Mouse (Mus musculus) midbrain, embryonic 13.5 days (tissue): ENCODE measurements at regions not wholly inside any gene's neighbourhood (a gene's known extent, or its start where the extent isn't known, plus 50 kb on each side); places are given as distances from the start of the nearest gene placed in this dataset.

Experiments
- ATAC-seq: fragments of 200-750 bp; cut with Nextera tagmentation; 2 replicates; pipeline ENCODE4 v1.8.0; 2017; ENCODE audit warnings: mild to moderate bottlenecking, moderate TSS enrichment, moderate library complexity
- H3K27ac ChIP-seq: fragments of 300-500 bp; sonication (generic); 2 replicates; pipeline ENCODE4 v1.5.1; 2015; ENCODE audit warnings: inconsistent platforms, mild to moderate bottlenecking, moderate library complexity
- H3K27me3 ChIP-seq: fragments of 300-500 bp; sonication (generic); 2 replicates; pipeline ENCODE4 v1.6.1; 2015; ENCODE audit warnings: mild to moderate bottlenecking, inconsistent platforms
- H3K36me3 ChIP-seq: fragments of 300-500 bp; sonication (generic); 2 replicates; pipeline ENCODE4 v1.6.1; 2015; ENCODE audit warnings: mild to moderate bottlenecking, inconsistent platforms
- H3K4me1 ChIP-seq: fragments of 300-500 bp; sonication (generic); replicated peaks from 2 replicates; pipeline ENCODE4 v1.6.1; 2015; ENCODE audit warnings: inconsistent platforms
- H3K4me2 ChIP-seq: fragments of 300-500 bp; sonication (generic); replicated peaks from 2 replicates; pipeline ENCODE4 v1.6.1; 2015; ENCODE audit warnings: moderate library complexity, mild to moderate bottlenecking, inconsistent platforms
- H3K4me3 ChIP-seq: fragments of 300-500 bp; sonication (generic); replicated peaks from 2 replicates; pipeline ENCODE4 v1.5.1; 2015; ENCODE audit warnings: mild to moderate bottlenecking, inconsistent platforms
- H3K9ac ChIP-seq: fragments of 300-500 bp; sonication (generic); replicated peaks from 2 replicates; pipeline ENCODE4 v1.6.1; 2015; ENCODE audit warnings: mild to moderate bottlenecking, inconsistent platforms
- H3K9me3 ChIP-seq: fragments of 300-500 bp; sonication (generic); 2 replicates; pipeline ENCODE4 v1.6.1; 2016; ENCODE audit warnings: mild to moderate bottlenecking, inconsistent platforms
- WGBS: fragments of 180-500 bp; shearing (Covaris S2); methylation state at CpG from one replicate; pipeline ENCODE4 v1.1.7; 2015; 5-methylcytosine and 5-hydroxymethylcytosine counted together

- no peaks in the 10 kb centered on the region for H3K4me1 ChIP-seq
- no peak overlapping the region for H3K27ac ChIP-seq
- no peak overlapping the region for H3K9ac ChIP-seq
- no peak for ATAC-seq
- no peaks in the 10 kb centered on the region for H3K36me3 ChIP-seq
- no peak overlapping the region for H3K4me2 ChIP-seq
- WGBS: 93% methylated on average over 20 of the region's 20 CpGs
- H3K4me3 ChIP-seq: no peak overlapping the region
- no peaks in the 10 kb centered on the region for H3K9me3 ChIP-seq
- no peaks in the 10 kb centered on the region for H3K27me3 ChIP-seq
Observed at GRCm38 (mm10) chr1:71837039-71837648, 184.1 kb upstream of the Fn1 start.

- Histone ChIP-seq H3K4me2 (no peak overlapping the region), H3K9me3 (no peaks in the 10 kb centered on the region), H3K27me3 (no peaks in the 10 kb centered on the region), H3K4me1 (no peaks in the 10 kb centered on the region), H3K36me3 (no peaks in the 10 kb centered on the region), H3K9ac (no peak overlapping the region), H3K4me3 (no peak overlapping the region), H3K27ac (no peak overlapping the region)
- no peak for ATAC-seq
- 84% methylated on average over 6 of the region's 6 CpGs for WGBS
Observed at GRCm38 (mm10) chr1:71830379-71830778, 177.4 kb upstream of the Fn1 start.

GRCm38 (mm10) chr1:71824410-71824809, 171.4 kb upstream of the Fn1 start:
- no peak overlapping the region for H3K4me2 ChIP-seq
- ATAC-seq: no peak
- no peaks in the 10 kb centered on the region for H3K4me1 ChIP-seq
- H3K27me3 ChIP-seq: no peaks in the 10 kb centered on the region
- H3K9me3 ChIP-seq: no peaks in the 10 kb centered on the region
- no peak overlapping the region for H3K9ac ChIP-seq
- 93% methylated on average over 5 of the region's 5 CpGs for WGBS
- H3K36me3 ChIP-seq: no peaks in the 10 kb centered on the region
- no peak overlapping the region for H3K27ac ChIP-seq
- no peak overlapping the region for H3K4me3 ChIP-seq

- Histone ChIP-seq H3K27me3 (no peaks in the 10 kb centered on the region), H3K27ac (no peak overlapping the region), H3K36me3 (no peaks in the 10 kb centered on the region), H3K4me1 (no peaks in the 10 kb centered on the region), H3K9ac (no peak overlapping the region), H3K9me3 (no peaks in the 10 kb centered on the region), H3K4me3 (no peak overlapping the region), H3K4me2 (no peak overlapping the region)
- WGBS: 75% methylated on average over 3 of the region's 3 CpGs
- no peak for ATAC-seq
Observed at GRCm38 (mm10) chr1:71822123-71822522, 169.1 kb upstream of the Fn1 start.

- H3K27me3 ChIP-seq: no peaks in the 10 kb centered on the region
- H3K4me3 ChIP-seq: no peak overlapping the region
- no peaks in the 10 kb centered on the region for H3K9me3 ChIP-seq
- H3K9ac ChIP-seq: no peak overlapping the region
- no peak overlapping the region for H3K4me2 ChIP-seq
- no peaks in the 10 kb centered on the region for H3K4me1 ChIP-seq
- WGBS: 74% methylated on average over 7 of the region's 7 CpGs
- ATAC-seq: no peak
- no peaks in the 10 kb centered on the region for H3K36me3 ChIP-seq
- no peak overlapping the region for H3K27ac ChIP-seq
Observed at GRCm38 (mm10) chr1:71821099-71821498, 168.1 kb upstream of the Fn1 start.

- Histone ChIP-seq H3K4me2 (no peak overlapping the region), H3K9me3 (no peaks in the 10 kb centered on the region), H3K4me3 (no peak overlapping the region), H3K27ac (no peak overlapping the region), H3K27me3 (no peaks in the 10 kb centered on the region), H3K9ac (no peak overlapping the region), H3K36me3 (no peaks in the 10 kb centered on the region), H3K4me1 (no peaks in the 10 kb centered on the region)
- no peak for ATAC-seq
- 84% methylated on average over 9 of the region's 9 CpGs for WGBS
Observed at GRCm38 (mm10) chr1:71816306-71816705, 163.3 kb upstream of the Fn1 start.

GRCm38 (mm10) chr1:71814141-71814540, 161.1 kb upstream of the Fn1 start:
- no peaks in the 10 kb centered on the region for H3K27me3 ChIP-seq
- no peak overlapping the region for H3K27ac ChIP-seq
- no peak overlapping the region for H3K4me2 ChIP-seq
- H3K4me3 ChIP-seq: no peak overlapping the region
- no peaks in the 10 kb centered on the region for H3K9me3 ChIP-seq
- no peaks in the 10 kb centered on the region for H3K36me3 ChIP-seq
- WGBS: 80% methylated on average over 4 of the region's 4 CpGs
- no peak overlapping the region for H3K9ac ChIP-seq
- H3K4me1 ChIP-seq: no peaks in the 10 kb centered on the region
- no peak for ATAC-seq

GRCm38 (mm10) chr1:71812171-71812695, 159.2 kb upstream of the Fn1 start:
- Histone ChIP-seq H3K4me1 (no peaks in the 10 kb centered on the region), H3K9ac (no peak overlapping the region), H3K4me3 (no peak overlapping the region), H3K36me3 (no peaks in the 10 kb centered on the region), H3K27me3 (no peaks in the 10 kb centered on the region), H3K9me3 (no peaks in the 10 kb centered on the region), H3K4me2 (no peak overlapping the region), H3K27ac (no peak overlapping the region)
- ATAC-seq: no peak
- 94% methylated on average over 11 of the region's 11 CpGs for WGBS

- Histone ChIP-seq H3K9ac (no peak overlapping the region), H3K36me3 (no peaks in the 10 kb centered on the region), H3K4me1 (0 out of 2 replicates have a peak, but pooled peaks cover 3% of the 10 kb centered on the region), H3K27me3 (no peaks in the 10 kb centered on the region), H3K27ac (no peak overlapping the region), H3K4me2 (no peak overlapping the region), H3K4me3 (no peak overlapping the region), H3K9me3 (no peaks in the 10 kb centered on the region)
- ATAC-seq: no peak
- 92% methylated on average over 11 of the region's 11 CpGs for WGBS
Observed at GRCm38 (mm10) chr1:71811196-71811788, 158.3 kb upstream of the Fn1 start.

GRCm38 (mm10) chr1:71808005-71808404, 155.0 kb upstream of the Fn1 start:
- Histone ChIP-seq H3K9ac (no peak overlapping the region), H3K4me2 (no peak overlapping the region), H3K9me3 (no peaks in the 10 kb centered on the region), H3K27me3 (no peaks in the 10 kb centered on the region), H3K4me3 (no peak overlapping the region), H3K27ac (no peak overlapping the region), H3K4me1 (0 out of 2 replicates have a peak, but pooled peaks cover 3% of the 10 kb centered on the region), H3K36me3 (no peaks in the 10 kb centered on the region)
- no peak for ATAC-seq
- WGBS: 44% methylated on average over 1 of the region's 1 CpGs

GRCm38 (mm10) chr1:71807586-71807985, 154.6 kb upstream of the Fn1 start:
- no peaks in the 10 kb centered on the region for H3K9me3 ChIP-seq
- 64% methylated on average over 4 of the region's 4 CpGs for WGBS
- H3K27ac ChIP-seq: no peak overlapping the region
- no peaks in the 10 kb centered on the region for H3K27me3 ChIP-seq
- H3K4me3 ChIP-seq: no peak overlapping the region
- H3K4me1 ChIP-seq: 0 out of 2 replicates have a peak, but pooled peaks cover 3% of the 10 kb centered on the region
- H3K9ac ChIP-seq: no peak overlapping the region
- ATAC-seq: no peak
- H3K4me2 ChIP-seq: no peak overlapping the region
- no peaks in the 10 kb centered on the region for H3K36me3 ChIP-seq

- WGBS: 73% methylated on average over 9 of the region's 9 CpGs
- no peaks in the 10 kb centered on the region for H3K4me1 ChIP-seq
- no peaks in the 10 kb centered on the region for H3K36me3 ChIP-seq
- no peaks in the 10 kb centered on the region for H3K27me3 ChIP-seq
- no peak for ATAC-seq
- H3K9me3 ChIP-seq: no peaks in the 10 kb centered on the region
- H3K4me2 ChIP-seq: no peak overlapping the region
- H3K27ac ChIP-seq: no peak overlapping the region
- no peak overlapping the region for H3K9ac ChIP-seq
- no peak overlapping the region for H3K4me3 ChIP-seq
Observed at GRCm38 (mm10) chr1:71801283-71802066, 148.5 kb upstream of the Fn1 start.
